Mouse (Mus musculus) erythroblast, embryonic 14.5 days (primary cell): Measurements from ENCODE around the gene Dscam.

Experiments used
- GATA1 ChIP-seq: IDR thresholded peaks from 2 replicates; pipeline ENCODE4 v1.6.1; 2012; ENCODE audit warnings: low read length, inconsistent platforms, mixed read lengths
- TAL1 ChIP-seq: IDR thresholded peaks from 3 replicates; pipeline ENCODE4 v1.6.1; 2012; ENCODE audit warnings: low read length, inconsistent platforms, mixed read lengths

DNA sequence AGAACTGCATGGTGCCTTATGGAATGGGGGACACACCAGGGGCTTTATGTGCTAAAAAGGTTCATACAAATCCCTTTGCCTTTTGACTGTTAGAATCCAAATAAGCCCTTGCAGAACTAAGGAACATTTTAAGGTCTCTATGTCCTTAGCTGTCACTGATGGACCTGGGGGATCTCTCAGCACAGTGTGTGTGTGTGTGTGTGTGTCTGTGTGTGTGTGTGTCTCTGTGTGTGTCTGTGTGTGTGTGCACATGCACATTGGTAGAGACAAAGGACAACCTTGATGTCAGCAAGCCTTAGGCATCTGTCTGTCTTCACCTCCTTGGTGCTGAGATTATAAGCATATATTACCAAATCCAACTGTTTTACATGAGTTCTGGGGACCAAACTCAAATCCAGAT lies 243.1 kb downstream of the Dscam start:
- TF ChIP-seq GATA1 (no peak), TAL1 (no peak)
